Mouse (Mus musculus) gastrocnemius, adult 8-10 months (tissue): ENCODE measurements around the gene Usmg5. TPM values are rescaled to one million over a fixed set of nuclear protein-coding genes. Genes with fewer than 3 reads are reported as not detected.
"Not testable (repeated sequence)": the region's sequence is repeated elsewhere in the genome, so short reads cannot be mapped to it uniquely, and the experiment has no call there.

ENCODE experiments used
- DNase-seq, 2 experiments: peaks; one replicate each; pipeline ENCODE4 v3.0.0; 2022; ENCODE audit warnings: low spot score in 2 of 2
- total RNA-seq, 4 experiments: library from RNA; stranded (reverse); gene quantifications; 2 replicates each; pipeline ENCODE4 v1.2.4; 2022

Usmg5 gene
- total RNA-seq = 1,000 to 10,000 TPM; 1,130 to 1,241 (median 1,184) TPM

DNA sequence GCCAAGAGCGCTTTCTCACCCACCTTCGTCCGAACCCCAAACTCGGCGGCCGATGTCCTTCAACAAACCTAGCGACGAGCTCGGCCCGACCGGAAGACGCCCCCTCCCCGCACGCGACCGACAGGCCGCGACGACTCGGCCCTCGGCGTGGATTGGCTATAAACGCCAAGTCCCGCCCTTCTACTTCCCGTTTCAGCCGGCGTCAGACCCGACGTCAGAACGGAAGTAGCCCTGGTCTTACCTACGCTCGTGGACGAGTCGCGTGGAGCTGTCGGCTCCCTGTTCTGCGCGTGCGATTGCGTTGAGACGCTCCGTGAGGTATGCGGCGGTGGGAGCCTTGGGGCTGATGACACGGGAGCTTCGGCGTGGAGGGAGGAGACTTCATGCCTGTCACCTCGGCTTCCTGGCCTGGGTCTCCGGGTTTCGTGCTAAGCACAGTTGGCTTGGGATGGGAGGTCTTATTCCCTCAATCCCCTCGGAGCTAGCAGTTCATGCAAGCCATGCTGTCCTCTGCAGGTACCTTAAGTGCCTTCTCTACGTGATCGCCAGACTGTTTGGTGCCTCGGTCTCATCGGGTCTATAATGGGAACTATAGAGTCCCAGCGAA lies at the start of gene Usmg5, which contains the start of gene Pdcd11:
Usmg5 (minus strand) TSS at position 98 of the 607 bp plus-strand sequence.
Pdcd11 (plus strand) TSS at position 219 of the 607 bp plus-strand sequence.
- DNase-seq = peak; percentile 88 to 92

DNA sequence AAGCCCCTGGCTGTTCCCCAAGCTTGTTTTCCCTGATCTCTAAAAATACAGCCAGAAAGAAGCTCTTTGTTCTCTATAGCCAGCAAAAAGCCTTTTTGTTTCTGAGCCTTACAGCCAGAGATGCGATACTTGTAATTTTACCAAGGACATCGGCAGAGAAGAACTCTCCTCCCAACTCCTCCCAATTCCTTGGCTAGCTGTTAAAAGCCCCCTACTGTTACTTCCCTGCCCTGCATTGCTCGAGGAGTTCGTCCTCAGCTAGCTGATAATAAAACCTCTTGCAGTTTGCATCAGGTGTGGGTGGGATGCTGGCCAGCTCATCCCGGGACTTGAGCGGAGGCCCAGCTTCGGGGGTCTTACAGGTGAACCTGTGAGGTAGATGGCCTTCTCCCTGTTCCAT lies 49.2 kb upstream of the Usmg5 start:
- not testable (repeated sequence) for DNase-seq

DNA sequence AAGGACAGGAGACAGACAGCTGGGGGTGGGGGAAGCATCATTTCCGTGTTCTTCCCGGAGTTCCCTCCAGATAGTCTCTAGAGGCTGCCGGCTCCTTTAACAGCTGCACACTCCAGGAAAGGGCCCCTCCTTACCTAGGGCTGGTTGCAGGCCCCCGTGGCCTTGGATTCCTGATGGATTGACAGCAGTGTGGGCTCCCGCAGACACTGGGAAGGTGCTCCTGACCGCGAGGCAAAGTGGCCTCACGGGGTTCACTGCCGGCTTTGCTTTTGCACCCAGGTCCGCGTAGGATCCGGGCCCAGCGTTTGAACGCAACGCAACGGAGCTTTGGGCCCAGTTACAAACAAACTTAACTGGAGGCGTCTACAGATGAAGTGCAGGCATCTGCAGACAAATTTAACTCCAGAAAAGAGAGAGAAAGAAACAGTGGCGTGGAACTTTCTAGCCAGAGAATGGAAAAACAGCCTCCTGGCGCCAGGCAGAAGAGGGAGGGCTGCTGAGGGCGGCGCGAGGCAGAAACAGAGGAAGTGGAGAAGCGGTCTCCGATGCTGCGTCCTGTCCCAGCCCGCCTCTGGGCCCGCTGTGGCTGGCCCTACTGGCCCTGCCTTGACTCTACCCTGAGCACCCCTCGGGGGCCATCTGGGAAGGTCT lies 47.4 kb upstream of the Usmg5 start, which contains the start of gene Calhm2:
Calhm2 (minus strand) TSS at position 524 of the 651 bp plus-strand sequence.
- peak in 1 of 2 experiments; percentile 36 for DNase-seq

DNA sequence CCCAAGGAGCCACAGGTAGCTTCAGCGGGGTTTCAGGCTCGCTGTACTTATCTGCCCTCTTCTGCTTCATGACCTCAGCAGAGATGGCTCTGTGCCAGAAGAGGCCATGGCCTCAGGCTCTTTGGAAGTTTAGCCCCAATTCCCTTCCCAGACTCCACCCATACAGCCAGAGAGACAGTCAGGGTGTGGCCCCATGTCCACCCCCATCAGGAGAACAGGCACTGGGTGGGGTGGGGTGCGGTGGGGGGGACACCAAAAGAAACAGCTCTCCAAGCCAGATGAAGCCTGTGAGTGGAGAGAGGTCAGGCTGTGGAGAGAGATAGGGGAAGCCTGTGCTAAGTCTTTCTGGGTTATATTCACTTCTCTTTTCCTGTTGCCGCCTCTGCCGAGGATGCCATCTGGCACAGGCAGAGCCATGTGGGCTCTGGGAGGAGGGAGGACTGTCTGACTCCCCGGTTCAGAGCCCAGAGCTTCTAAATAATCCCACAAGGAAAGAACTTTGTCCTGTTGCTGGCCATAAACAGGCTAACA lies 46.7 kb upstream of the Usmg5 start:
- DNase-seq = peak; percentile 44 to 68

DNA sequence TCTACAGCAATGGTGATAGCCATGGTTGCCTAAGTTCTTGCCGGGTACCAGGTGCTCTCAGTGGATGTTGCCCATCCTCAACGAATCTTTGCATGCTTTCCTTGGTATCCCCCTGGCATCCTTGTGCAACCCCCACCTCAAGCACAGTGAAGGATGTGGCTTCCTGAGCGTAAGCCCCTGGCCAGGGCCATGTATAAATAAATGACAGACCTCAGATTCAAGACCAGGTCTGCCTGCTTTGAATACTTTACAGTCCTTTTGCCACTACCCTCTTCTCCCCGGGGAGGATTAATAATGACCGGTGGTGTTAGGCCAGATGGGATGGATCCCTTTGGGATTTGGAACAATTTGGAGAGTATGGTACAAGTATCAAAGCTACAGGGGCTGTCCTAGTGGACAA lies 45.7 kb upstream of the Usmg5 start:
- DNase-seq = no peak

DNA sequence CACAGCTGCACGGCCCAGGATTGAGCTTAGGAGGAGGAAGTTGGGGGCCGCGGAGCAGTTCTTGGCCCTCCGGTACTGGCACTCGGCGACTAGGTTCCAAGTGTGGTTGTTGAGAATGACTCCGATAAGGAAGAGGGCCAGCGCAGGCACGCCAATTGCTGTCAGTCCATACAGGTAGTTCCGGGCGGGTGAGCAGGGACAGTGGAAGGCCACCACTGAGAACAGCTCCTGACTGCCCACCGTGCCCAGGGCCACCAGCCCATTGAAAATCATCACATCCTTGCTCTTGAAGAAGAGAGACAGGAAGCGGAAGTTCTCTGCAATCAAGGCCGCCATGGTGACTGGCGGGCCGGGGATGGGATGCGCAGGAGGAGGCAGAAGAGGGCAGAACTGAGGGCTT lies 45.1 kb upstream of the Usmg5 start:
- DNase-seq = no peak

DNA sequence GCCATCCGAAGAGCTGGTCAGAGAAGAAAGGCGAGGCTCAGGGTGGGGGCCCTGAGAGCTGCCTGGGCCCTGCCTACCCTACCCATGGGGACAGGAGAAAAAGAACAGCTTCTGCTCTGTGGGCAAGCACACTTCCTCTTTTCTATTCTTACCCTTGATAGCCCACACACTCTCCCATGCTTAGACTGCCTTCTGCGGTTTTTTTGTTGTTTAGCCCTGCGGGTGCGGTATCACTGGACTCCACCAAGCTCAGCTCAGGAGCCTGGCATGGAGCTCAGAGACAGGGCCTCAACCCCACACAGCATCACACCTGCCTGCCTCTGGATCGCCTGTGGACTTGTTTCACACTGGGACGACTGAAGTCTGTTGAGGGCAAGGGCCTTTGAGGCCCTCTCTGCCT lies 42.7 kb upstream of the Usmg5 start:
- no peak for DNase-seq

DNA sequence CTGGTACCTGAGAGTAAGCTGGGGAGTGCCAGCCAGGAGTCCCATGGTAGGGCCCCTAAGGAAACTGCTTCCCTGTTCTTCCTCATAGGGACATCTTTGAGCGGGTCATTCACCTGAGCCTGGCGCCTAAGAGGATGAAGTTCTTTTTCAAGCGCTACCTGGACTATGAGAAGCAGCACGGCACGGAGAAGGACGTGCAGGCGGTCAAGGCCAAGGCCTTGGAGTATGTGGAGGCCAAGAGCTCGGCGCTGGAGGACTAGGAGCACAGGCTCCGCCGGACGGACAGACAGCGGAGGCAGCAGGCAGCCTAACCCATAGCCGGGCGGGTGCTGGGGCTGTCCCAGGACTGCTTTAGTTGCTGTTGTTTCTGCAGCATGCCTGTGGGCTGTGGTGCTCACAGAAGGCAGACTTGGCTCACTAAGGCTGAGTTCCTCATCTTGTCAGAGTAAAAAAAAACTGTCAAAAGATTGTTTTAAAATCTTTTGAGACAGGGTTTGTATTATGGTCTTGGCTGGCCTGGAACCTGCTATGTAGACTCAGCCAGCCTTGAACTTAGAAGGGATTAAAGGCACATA lies 40.2 kb upstream of the Usmg5 start:
- DNase-seq = no peak

DNA sequence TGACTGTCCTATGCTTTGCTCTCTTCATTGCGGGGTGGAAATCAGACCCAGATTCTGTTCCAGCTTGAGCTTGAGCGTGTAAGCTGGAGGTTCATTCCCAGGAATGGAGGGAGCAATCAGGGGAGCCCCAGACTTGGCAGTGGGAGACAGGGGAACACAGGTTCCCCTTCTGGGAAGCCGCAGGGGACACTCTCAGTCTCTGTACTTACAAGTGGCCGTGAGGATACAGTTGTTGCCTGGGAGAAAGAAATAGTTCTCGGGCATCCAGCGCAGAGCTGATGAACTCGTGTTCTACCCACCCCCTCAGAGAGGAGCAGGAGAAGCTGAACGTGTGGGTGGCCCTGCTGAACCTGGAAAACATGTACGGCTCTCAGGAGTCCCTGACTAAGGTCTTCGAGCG lies 38.4 kb upstream of the Usmg5 start:
- DNase-seq = no peak

DNA sequence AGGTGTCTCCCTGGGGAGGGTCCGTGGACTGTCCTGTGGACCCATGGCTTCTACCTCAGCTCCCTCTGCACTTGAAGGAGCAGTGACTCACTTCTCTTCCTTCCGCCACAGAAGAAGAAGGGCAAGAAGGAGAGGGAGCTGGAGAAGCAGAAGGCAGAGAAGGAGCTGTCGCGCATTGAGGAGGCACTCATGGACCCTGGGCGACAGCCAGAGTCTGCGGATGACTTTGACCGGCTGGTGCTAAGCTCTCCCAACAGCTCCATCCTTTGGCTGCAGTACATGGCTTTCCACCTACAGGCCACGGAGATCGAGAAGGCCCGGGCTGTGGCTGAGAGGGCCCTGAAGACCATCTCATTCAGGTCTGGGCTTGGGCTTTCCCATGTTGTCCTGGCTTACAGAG lies 37.7 kb upstream of the Usmg5 start:
- DNase-seq = no peak

DNA sequence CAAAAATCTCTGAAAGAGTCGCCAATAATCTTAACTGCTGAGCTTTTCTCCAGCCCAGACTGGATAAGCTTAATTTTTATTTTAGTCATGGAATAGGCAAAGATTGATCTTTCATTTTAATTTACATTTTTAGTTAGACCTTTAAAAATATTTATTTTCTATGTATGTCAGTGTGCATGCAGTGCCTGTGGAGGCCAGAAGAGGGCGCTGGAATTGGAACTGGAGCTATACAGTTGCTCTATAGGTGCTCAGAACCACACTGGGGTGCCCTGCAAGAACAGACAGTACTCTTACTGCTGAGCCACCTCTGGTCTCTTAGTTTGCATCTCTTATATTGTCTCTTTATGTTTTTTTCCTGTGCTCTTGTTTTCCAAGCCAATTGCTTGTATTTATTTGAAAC lies 32.4 kb upstream of the Usmg5 start:
- DNase-seq = no peak

DNA sequence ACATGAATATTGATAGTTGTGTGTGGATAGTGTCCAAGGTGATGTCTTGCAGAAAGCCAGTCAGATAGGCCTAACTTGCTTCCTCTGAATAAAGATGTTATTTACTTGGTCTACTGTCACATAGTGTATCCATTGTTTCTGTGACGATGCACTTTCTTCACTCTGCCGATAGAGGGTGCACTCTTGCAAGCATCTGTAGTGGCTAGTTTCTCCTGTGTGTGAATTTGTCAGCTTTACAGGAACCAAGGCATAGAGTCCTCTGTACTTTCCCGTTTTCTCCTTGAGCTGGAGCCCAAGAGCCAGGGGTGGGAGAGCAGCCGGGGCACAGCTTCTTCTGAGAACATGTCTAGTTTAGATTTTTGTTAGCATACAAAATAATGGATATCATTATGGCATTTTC lies 30.6 kb upstream of the Usmg5 start:
- no peak for DNase-seq

DNA sequence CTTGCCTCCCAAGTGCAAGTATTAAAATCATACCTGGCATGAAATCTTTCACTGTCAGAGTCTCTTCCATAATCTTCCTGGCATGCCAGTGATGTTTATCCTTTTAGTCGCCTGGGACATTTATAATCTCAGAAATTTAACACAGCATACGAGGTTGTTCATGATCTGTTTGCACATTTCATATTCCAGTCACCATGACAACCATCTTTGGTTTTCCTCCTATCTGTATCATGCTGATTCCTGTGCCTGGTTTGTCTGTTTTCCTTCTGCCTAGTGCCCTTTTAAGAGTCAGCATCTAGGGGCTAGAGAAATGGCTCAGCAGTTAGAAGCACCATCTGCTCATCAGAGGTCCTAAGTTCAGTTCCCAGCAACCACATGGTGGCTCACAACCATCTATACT lies 28.2 kb upstream of the Usmg5 start:
- DNase-seq = no peak

DNA sequence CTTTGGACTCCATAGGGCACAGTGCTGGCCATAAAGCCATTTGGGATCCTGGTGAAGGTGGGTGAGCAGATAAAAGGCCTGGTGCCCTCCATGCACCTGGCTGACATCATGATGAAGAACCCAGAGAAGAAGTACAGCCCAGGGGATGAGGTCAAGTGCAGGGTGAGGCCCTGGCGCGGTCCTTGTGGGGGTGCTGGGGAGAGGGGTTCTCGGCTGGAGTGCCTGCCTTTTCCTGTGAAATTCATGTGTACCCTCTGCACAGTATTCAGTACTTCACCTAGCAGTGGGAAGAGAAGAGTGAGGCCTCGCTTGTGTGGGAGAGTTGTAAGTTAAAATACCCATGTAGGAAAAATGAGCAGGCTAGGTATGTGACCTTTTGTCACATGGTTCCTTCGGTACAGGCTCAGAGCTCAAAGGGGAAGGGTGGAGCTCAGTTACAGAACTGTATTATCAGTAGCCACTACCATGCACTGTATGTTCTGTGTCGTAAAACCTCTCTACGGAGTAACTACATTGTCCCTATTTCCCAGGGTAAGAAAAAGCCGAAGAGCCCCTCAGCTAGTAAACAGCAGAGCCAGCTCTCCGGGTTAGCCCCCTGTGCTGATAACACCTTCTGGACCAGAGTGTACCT lies 14.3 kb upstream of the Usmg5 start:
- no peak for DNase-seq

DNA sequence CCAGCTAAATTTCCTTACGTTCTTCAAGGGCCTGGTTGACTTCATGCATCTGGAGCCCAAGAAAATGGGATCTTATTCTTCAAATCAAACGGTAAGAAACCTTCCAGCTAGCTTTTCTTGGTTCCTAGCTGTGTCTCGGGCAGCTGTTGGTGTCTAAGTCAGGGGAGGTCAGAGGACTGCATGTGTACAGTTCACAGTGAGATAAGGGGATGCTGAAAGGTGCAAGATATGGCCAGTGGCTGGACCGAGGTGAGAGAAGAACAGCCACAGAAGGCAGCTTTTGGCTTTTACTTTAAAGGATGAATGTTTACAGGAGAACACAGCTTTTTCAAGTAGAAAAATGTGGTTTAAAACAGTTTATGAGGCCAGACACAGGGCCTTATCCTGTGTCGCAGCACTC lies 10.6 kb upstream of the Usmg5 start:
- DNase-seq = no peak

DNA sequence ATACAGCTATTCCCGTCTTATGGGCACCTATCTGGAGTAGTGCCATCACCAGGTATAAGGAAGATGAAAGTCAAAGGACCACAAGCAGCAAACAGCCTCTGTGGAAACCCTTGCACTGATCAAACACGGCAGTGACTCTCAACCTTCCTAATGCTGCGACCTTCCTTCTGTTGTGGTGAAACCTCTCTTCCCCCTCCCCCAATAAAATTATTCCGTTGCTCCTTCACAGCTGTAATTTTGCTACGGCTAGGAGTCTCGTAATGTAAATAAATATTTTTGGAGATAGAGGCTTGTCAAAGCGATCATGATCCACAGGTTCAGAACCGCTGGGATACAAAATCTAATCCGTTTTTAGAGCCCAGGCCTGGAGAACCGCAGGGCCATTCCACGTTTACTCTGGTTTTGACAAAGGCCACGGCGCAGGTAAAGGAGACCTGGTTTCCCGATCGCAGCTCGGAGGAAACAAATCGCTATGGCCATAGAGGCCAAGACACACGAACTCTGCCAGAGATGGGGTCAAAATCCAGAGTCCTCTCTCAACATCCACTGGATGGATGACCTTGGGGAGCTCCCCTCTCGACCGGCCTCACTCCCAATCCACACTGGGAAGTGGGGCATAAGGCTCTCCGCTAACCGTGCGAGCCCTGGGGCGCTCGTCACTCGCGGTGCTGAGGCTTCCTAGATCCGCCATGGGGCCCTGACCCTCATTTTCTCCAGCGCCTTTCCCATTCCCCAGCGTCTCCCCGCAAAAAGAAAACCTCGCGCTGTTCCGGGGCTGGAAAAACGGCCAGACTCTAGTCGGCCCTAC lies 525 bp downstream of the Usmg5 start:
- DNase-seq = no peak

DNA sequence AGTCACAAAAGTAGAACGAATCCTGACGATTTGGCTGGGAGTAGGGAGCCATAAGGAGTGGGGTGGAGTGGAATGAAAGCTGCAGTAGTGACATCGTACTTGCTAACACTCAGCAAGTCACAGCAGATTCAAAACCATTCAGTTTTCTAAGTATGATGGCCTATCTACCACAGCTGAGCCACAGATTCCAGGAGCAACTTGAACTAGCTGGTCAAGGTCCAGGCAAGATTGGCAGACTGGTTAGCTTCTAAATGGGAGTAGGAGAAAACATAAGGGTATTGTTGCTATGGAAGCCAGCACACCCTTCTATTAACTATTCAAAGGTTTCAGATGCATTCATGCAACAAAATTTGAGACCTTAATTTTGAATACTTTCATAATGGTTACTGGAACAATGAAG lies 2.2 kb downstream of the Usmg5 start:
- no peak for DNase-seq

DNA sequence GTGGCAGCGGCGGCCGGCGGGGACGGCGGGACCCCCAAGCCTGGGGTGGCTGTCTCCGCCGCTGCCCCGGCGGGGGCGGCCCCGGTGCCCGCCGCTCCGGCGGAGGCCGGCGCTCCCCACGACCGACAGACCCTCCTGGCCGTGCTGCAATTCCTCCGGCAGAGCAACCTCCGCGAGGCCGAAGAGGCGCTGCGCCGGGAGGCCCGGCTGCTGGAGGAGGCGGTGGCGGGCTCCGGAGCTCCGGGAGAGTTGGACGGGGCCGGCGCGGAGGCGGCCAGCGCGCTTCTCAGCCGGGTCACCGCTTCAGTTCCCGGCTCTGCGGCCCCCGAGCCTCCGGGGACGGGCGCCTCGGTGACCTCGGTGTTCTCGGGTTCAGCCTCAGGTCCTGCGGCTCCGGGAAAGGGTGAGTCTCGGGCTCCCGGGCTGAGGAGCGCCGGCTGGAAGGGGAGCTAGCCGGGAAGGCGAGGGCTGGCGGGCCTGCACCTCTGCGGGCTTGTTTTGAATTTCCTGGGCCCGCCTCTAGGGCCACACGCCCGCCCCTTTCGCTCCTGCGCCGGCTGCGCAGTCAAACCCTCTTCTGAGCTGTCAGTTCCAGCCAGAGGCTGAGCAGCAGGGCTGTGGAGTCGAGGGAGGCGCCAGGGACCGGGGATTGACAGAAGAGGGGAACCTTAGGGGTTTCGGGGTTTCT lies 22.4 kb downstream of the Usmg5 start:
- DNase-seq = peak; percentile 66 to 69

DNA sequence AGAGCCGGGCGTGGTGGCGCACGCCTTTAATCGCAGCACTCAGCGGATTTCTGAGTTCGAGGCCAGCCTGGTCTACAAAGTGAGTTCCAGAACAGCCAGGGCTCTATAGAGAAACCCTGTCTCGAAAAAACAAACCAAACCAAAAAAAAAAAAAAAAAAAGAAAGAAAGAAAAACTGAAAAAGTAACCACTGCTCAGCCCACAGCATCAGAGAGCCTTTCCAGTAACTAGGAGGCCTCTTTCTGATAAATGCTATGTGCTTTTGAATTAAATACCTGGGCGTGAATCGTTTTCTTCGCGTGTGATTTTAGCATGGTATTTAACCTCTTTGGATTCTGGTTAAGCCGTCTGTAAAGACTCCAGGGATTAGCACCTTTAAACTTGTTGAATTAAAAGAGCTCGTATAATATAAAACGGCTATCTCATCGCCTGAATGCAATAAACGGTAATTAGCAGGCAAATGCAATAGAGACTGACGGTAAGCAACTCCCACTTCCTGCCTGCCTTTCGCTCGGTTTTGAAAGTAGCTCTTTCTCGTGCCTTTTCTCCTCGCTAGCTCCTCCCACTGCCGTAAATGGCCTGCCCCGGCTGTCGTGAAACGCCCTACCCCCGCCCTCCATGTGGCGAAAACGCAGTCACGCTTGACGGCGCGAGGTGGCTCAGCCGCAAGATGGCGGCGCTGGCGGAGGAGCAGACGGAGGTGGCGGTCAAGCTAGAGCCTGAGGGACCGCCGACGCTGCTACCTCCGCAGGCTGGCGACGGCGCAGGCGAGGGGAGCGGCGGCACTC lies 23.2 kb downstream of the Usmg5 start, which contains the start of gene Taf5:
Taf5 (plus strand) TSS at position 651 of the 787 bp plus-strand sequence.
- DNase-seq = peak; percentile 90 to 92

DNA sequence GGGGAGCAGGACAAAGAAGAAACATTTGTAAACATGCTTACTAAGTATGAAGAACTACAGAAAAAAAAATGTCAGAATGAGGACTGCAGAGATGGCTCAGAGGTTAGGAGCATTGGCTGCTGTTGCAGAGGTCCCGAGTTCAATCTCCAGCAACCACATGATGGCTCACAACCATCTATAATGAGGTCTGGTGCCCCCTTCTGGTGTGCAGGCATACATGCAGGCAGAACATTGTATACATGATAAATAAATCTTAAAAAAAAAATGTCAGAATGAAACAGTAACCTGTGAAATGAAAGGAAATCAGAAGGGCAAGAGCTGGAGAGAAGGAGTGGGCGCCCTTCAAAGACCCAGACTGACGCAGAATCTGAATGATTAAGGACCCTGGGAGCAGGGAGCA lies 24.6 kb downstream of the Usmg5 start:
- no peak for DNase-seq
